Mouse (Mus musculus) liver, postnatal 0 days (tissue): Measurements from ENCODE around the gene Pdia4.
"Not testable (repeated sequence)": the region's sequence is repeated elsewhere in the genome, so short reads cannot be mapped to it uniquely, and the experiment has no call there.

Experiments used
- CTCF ChIP-seq: sonication (generic); IDR thresholded peaks from 2 replicates; pipeline ENCODE4 v1.5.1; 2016; ENCODE audit warnings: antibody characterized with exemption, low read depth
- EP300 ChIP-seq: IDR thresholded peaks from 2 replicates; pipeline ENCODE4 v1.6.1; 2016; ENCODE audit warnings: antibody characterized with exemption, low read depth, mild to moderate bottlenecking

DNA sequence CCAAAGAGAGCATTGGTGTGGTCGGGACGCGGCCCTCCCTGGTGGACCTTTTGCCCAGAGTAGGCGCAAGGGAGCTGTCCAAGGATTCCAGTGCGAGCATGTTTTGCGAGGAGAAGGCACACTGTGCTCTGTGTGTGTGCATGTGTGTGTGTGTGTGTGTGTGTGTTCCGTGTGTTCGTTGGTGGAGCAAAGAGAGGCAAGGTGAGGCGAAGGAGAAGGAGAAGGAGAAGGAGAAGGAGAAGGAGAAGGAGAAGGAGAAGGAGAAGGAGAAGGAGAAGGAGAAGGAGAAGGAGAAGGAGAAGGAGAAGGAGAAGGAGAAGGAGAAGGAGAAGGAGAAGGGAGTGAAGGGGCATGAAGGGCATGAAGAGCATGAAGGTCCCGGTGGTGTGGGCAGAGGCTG is 50.5 kb downstream of the Pdia4 start:
- not testable (repeated sequence) for TF ChIP-seq CTCF, EP300
